Mouse (Mus musculus) neural tube, embryonic 11.5 days (tissue): ENCODE results near the gene Surf1. TPM values are rescaled to one million over a fixed set of nuclear protein-coding genes. Genes with fewer than 3 reads are reported as not detected.

Source experiments
- ATAC-seq: fragments of 200-750 bp; cut with Nextera tagmentation; 2 replicates; pipeline ENCODE4 v1.8.0; 2017; ENCODE audit warnings: moderate number of reproducible peaks, mild to moderate bottlenecking, moderate TSS enrichment, moderate library complexity; ENCODE audit not compliant: insufficient read depth, low FRiP score, low TSS enrichment
- DNase-seq: peaks from one replicate; pipeline ENCODE4 v3.0.0-alpha.2; 2015; ENCODE audit warnings: low spot score
- H3K27ac ChIP-seq: fragments of 300-500 bp; sonication (generic); 2 replicates; pipeline ENCODE4 v1.5.1; 2014; ENCODE audit warnings: low read depth, mild to moderate bottlenecking, low read length
- H3K27me3 ChIP-seq: fragments of 300-500 bp; sonication (generic); 2 replicates; pipeline ENCODE4 v1.6.1; 2014; ENCODE audit warnings: mild to moderate bottlenecking, low read length, mixed read lengths; ENCODE audit not compliant: control insufficient read depth, insufficient read depth
- H3K36me3 ChIP-seq: fragments of 300-500 bp; sonication (generic); 2 replicates; pipeline ENCODE4 v1.6.1; 2014; ENCODE audit warnings: mild to moderate bottlenecking, low read length, moderate library complexity, mixed read lengths; ENCODE audit not compliant: control insufficient read depth, insufficient read depth
- H3K4me1 ChIP-seq: fragments of 300-500 bp; sonication (generic); 2 replicates; pipeline ENCODE4 v1.6.1; 2014; ENCODE audit warnings: low read length, mixed read lengths; ENCODE audit not compliant: control insufficient read depth, insufficient read depth
- H3K4me2 ChIP-seq: fragments of 300-500 bp; sonication (generic); 2 replicates; pipeline ENCODE4 v1.6.1; 2014; ENCODE audit warnings: low read depth, mild to moderate bottlenecking, moderate library complexity
- H3K4me3 ChIP-seq: fragments of 300-500 bp; sonication (generic); 2 replicates; pipeline ENCODE4 v1.5.1; 2014; ENCODE audit warnings: low read depth, low read length
- H3K9ac ChIP-seq: fragments of 300-500 bp; sonication (generic); 2 replicates; pipeline ENCODE4 v1.6.1; 2014; ENCODE audit warnings: mild to moderate bottlenecking, low read length
- H3K9me3 ChIP-seq: fragments of 300-500 bp; sonication (generic); 2 replicates; pipeline ENCODE4 v1.6.1; 2016; ENCODE audit warnings: low read length; ENCODE audit not compliant: control insufficient read depth
- WGBS: fragments of 180-500 bp; shearing (Covaris S2); extraction: QIAGEN DNeasy Blood & Tissue Kit; methylation state at CpG from one replicate; pipeline ENCODE4 v1.1.7; 2014; 5-methylcytosine and 5-hydroxymethylcytosine counted together
- polyA plus RNA-seq: library from polyadenylated mRNA; unstranded; fragments of >200 nt; fragmentation: Nextera tagmentation; extraction: Ambion mirVana; gene quantifications from 2 replicates; pipeline ENCODE4 v1.2.1, GENCODE M21; 2014

Gene Surf1
- polyA plus RNA-seq, 1 experiment from 2014 or later, result 48.7 TPM

DNA sequence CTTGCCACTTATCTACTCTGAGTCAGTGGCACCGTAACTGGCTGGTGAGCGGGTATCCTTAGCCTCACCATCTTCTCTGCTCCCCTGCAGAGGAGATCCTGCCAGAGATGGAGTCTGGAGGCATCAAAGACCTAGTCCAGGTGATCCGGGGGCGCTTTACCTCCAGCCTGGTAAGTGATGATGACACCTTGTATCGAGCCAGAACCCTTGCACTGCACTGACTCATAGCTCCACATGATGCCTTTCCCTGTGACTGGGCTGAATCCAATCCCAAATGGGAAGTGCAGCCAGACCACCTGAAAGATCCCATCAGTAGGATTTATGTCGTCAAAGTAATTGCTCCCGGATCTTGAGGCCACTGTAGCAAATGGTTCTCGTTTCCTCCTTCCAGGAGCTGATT is 36.5 kb upstream of the Surf1 start:
- Histone ChIP-seq H3K27ac (no peak overlapping the region), H3K9me3 (no peaks in the 10 kb centered on the region), H3K4me2 (no peak overlapping the region), H3K36me3 (peaks cover 17% of the 10 kb centered on the region), H3K27me3 (no peaks in the 10 kb centered on the region), H3K9ac (no peak overlapping the region), H3K4me1 (no peaks in the 10 kb centered on the region), H3K4me3 (no peak overlapping the region)
- DNase-seq, result no peak
- 91% methylated on average over 8 of the region's 8 CpGs for WGBS
- ATAC-seq, result no peak

GRCm38 (mm10) chr2:26952193-26952592 is 35.9 kb upstream of the Surf1 start:
- ATAC-seq (no peak), DNase-seq (no peak)
- no peak overlapping the region for H3K9ac ChIP-seq
- no peak overlapping the region for H3K4me3 ChIP-seq
- peaks cover 17% of the 10 kb centered on the region for H3K36me3 ChIP-seq
- no peaks in the 10 kb centered on the region for H3K4me1 ChIP-seq
- no peaks in the 10 kb centered on the region for H3K9me3 ChIP-seq
- H3K4me2 ChIP-seq, result no peak overlapping the region
- no peaks in the 10 kb centered on the region for H3K27me3 ChIP-seq
- 95% methylated on average over 4 of the region's 4 CpGs for WGBS
- H3K27ac ChIP-seq, result no peak overlapping the region

- peaks cover 15% of the 10 kb centered on the region for H3K36me3 ChIP-seq
- WGBS, result 92% methylated on average over 8 of the region's 8 CpGs
- DNase-seq, result no peak
Measured at GRCm38 (mm10) chr2:26951346-26951905, 35.1 kb upstream of the Surf1 start.

DNA sequence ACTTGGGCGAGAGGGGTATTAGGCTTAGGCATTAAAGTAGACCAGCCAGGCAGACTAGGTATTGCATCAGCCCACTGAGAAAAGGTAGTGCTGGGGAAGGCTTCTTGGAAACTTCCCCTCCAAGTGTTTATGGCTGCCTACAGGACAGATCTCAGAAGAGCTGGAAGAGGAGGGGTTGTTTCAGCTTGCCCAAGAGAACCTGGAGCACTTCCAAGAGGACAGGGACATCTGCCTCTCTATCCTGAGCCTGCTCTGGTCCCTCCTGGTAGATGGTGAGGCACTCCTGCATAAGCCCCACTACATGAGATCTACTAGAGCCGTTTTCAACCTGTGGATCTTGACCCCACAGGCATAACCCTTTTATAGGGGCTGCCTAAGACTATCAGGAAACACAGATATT is 34.1 kb upstream of the Surf1 start:
- 91% methylated on average over 2 of the region's 2 CpGs for WGBS
- no peak for DNase-seq
- no peak overlapping the region for H3K4me3 ChIP-seq
- ATAC-seq, result no peak
- H3K27me3 ChIP-seq, result no peaks in the 10 kb centered on the region
- H3K4me1 ChIP-seq, result no peaks in the 10 kb centered on the region
- H3K27ac ChIP-seq, result no peak overlapping the region
- no peak overlapping the region for H3K9ac ChIP-seq
- peaks cover 15% of the 10 kb centered on the region for H3K36me3 ChIP-seq
- H3K9me3 ChIP-seq, result no peaks in the 10 kb centered on the region
- no peak overlapping the region for H3K4me2 ChIP-seq

More at GRCm38 (mm10) chr2:26951346-26951905, 35.1 kb upstream of the Surf1 start:
- H3K27me3 ChIP-seq, result no peaks in the 10 kb centered on the region
- H3K4me1 ChIP-seq, result no peaks in the 10 kb centered on the region
- no peak for ATAC-seq
- no peaks in the 10 kb centered on the region for H3K9me3 ChIP-seq
- H3K27ac ChIP-seq, result no peak overlapping the region
- no peak overlapping the region for H3K4me2 ChIP-seq
- no peak overlapping the region for H3K9ac ChIP-seq
- no peak overlapping the region for H3K4me3 ChIP-seq

DNA sequence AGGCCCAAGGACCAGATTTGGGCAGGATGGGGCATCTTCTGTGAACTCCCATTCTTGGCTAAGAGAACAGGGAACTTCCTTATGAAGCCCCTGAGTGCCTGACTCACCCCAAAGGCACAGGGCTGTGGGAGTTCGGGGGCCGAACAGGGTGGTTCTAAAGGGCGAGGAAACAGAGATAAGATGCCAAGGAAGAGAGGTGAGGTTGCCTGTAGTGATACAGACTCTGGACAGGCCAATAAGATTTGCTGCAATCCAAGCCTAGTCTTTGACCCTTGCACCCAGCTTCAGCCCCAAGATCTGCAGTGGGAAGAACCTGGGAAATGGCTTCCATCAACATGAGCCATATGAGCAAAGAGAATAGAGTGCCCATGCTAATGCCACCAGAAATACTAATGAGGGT is 26.9 kb upstream of the Surf1 start:
- WGBS, result 86% methylated on average over 3 of the region's 3 CpGs
- Histone ChIP-seq H3K4me3 (no peak overlapping the region), H3K4me1 (no peaks in the 10 kb centered on the region), H3K36me3 (no peaks in the 10 kb centered on the region), H3K4me2 (no peak overlapping the region), H3K9me3 (no peaks in the 10 kb centered on the region), H3K27me3 (no peaks in the 10 kb centered on the region), H3K27ac (no peak overlapping the region), H3K9ac (no peak overlapping the region)
- no peak for DNase-seq
- no peak for ATAC-seq

GRCm38 (mm10) chr2:26941539-26941938 is 25.2 kb upstream of the Surf1 start:
- no peak overlapping the region for H3K9ac ChIP-seq
- no peaks in the 10 kb centered on the region for H3K4me1 ChIP-seq
- no peak overlapping the region for H3K27ac ChIP-seq
- no peak overlapping the region for H3K4me2 ChIP-seq
- ATAC-seq (no peak), DNase-seq (no peak)
- WGBS, result 45% methylated on average over 5 of the region's 5 CpGs
- H3K27me3 ChIP-seq, result no peaks in the 10 kb centered on the region
- no peaks in the 10 kb centered on the region for H3K36me3 ChIP-seq
- H3K4me3 ChIP-seq, result no peak overlapping the region
- no peaks in the 10 kb centered on the region for H3K9me3 ChIP-seq

GRCm38 (mm10) chr2:26936425-26936824 is 20.1 kb upstream of the Surf1 start:
- Histone ChIP-seq H3K9me3 (no peaks in the 10 kb centered on the region), H3K27ac (no peak overlapping the region), H3K27me3 (no peaks in the 10 kb centered on the region), H3K4me3 (no peak overlapping the region), H3K4me1 (peaks cover 8% of the 10 kb centered on the region; the same call in 1 of the 2 replicates), H3K4me2 (no peak overlapping the region), H3K9ac (no peak overlapping the region), H3K36me3 (no peaks in the 10 kb centered on the region)
- no peak for DNase-seq
- 73% methylated on average over 1 of the region's 1 CpGs for WGBS
- ATAC-seq, result no peak

GRCm38 (mm10) chr2:26935286-26935685 is 19.0 kb upstream of the Surf1 start:
- Histone ChIP-seq H3K36me3 (no peaks in the 10 kb centered on the region), H3K4me3 (no peak overlapping the region), H3K4me2 (no peak overlapping the region), H3K9ac (no peak overlapping the region), H3K27ac (no peak overlapping the region), H3K4me1 (peaks cover 15% of the 10 kb centered on the region; the same call in 1 of the 2 replicates), H3K9me3 (no peaks in the 10 kb centered on the region), H3K27me3 (no peaks in the 10 kb centered on the region)
- 94% methylated on average over 2 of the region's 2 CpGs for WGBS
- ATAC-seq (no peak), DNase-seq (no peak)

DNA sequence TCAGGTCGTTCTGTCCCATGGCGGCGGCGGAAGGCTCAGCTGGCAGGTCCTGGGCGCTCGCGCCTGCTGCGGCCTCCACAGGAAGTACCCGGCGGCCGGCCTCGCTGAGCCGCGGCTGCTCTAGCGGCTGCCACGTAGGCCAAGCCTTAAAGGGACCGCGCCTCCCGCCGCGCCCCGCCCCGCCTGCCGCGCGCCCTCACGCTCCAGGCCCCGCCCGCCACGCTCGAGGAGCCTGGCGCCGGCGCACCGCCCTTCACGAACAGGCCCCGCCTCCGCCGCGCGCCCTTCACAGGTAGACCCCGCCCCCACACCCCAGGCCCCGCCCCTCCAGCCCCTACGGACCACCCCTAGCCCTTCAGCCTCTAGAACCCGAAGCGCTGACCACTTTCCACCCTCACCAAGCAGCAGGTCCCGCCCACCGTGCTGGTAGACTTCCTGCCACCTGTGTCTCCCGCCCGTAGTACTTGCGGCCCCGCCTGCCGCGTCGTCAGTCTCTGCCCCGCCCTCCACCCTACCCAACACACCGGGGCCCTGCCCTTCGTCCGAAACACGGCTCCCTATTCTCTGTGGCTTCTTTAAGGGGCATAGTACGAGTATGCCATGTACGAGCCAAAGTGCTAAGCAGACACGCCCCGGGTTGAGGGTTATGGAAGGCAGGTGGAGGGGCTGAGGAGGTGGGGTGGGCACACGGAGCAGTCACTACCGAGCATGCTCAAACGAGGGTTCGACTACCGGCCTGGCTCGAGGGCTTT is 17.1 kb upstream of the Surf1 start, which contains the start of the genes Surf4 and Stkld1:
Surf4 (minus strand) TSS at position 625 of the 752 bp plus-strand sequence.
Stkld1 (plus strand) TSS at position 744 of the 752 bp plus-strand sequence.
- ATAC-seq (peak; percentile 88), DNase-seq (peak; percentile 96)
- no peaks in the 10 kb centered on the region for H3K27me3 ChIP-seq
- H3K9me3 ChIP-seq, result no peaks in the 10 kb centered on the region
- H3K4me2 ChIP-seq, result peak within 1 kb of the TSS; percentile 88
- H3K4me3 ChIP-seq, result peak within 1 kb of the TSS; percentile 96
- WGBS, result under 1% methylated on average over 49 of the region's 70 CpGs
- peak within 1 kb of the TSS; percentile 78 for H3K27ac ChIP-seq
- H3K4me1 ChIP-seq, result peaks cover 15% of the 10 kb centered on the region; the same call in 1 of the 2 replicates
- peak within 1 kb of the TSS; percentile 96 for H3K9ac ChIP-seq
- peaks cover 2% of the 10 kb centered on the region; the same call in 1 of the 2 replicates for H3K36me3 ChIP-seq
